Mouse (Mus musculus) embryo, embryonic 10 days (tissue): Measurements from ENCODE around the gene Mrrf.

Experiments used
- DNase-seq: peaks from one replicate; pipeline ENCODE4 v3.0.0-alpha.2; 2015; ENCODE audit warnings: low spot score

Gene Mrrf

GRCm38 (mm10) chr2:36230967-36231366 lies 94.8 kb downstream of the Mrrf start:
- DNase-seq: no peak

DNA sequence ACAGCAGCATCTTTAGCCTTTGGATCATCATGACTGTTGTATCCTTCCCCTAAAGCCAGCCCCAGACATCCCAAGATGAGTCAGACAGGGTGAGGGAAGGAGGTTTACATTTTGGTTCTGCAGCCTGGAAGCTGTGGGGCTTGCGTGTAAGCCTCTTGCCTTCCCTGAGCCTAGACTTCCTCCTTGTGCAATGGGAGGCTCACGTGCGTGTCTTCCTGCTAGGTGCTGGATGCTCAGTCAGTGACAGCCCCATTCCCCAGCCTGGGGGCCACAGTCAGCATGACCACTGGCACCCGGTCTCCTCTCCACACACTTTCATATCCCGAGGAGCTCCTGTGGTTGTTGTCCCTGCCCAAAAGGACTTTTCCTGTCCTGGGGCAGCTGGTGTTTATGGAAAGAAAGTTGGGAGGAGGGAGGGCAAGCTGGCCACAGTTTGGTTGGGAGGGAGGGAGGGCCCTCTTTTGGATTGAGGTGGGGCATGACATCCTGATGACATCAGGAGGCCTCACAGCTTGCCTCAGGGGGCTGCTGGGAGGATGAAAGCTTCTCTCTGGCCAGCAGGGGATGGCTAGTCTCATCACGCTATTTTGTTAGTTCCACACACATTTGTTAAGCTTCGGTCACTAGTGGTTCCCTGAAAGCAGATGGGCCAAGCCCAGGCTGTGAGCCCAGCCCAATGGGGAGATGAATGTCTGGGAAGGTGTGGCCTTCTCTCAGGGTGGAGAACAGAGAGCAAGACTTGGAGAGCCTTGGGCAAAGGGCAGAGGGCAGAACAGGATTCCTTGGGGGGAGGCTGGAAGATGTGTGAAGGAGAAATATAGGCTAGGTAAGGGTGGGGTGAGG lies 98.6 kb downstream of the Mrrf start:
- no peak for DNase-seq

- no peak for DNase-seq
These were observed 99.7 kb downstream of the Mrrf start for GRCm38 (mm10) chr2:36235917-36236316.

DNA sequence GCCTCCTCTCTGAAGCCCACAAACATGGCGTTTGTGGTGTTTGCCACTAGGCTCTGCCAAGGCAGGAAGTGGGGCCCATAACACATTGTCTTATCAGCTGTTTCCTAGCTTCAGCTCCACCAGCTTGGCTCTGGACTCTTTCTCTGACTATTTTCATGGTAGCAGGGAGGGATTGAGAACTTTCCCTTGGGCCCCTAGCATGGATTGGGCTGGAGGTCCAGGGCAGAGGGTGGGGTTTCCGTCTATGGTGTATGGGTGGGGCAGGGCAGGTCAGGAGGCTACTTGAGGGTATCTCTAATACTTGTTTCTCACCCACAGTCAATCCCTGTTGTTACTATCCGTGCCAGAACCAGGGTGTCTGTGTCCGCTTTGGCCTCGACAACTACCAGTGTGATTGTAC lies 100.7 kb downstream of the Mrrf start:
- DNase-seq: no peak

DNA sequence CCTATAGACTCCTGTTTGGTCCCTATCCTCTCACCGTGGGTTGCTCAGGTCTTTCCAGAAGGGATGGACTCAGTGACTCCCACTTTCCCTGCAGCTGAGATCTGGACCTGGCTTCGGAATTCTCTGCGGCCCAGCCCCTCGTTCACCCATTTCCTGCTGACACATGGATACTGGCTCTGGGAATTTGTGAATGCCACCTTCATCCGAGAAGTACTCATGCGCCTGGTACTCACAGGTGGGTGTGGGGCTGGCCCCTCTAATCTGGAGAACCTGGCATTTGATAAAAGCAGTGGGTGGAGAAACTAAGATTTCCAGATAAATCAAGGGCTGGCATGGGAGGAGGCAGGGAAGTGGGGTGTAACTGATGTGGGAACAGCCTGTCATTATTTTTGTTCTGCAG lies 101.4 kb downstream of the Mrrf start:
- DNase-seq: no peak

DNA sequence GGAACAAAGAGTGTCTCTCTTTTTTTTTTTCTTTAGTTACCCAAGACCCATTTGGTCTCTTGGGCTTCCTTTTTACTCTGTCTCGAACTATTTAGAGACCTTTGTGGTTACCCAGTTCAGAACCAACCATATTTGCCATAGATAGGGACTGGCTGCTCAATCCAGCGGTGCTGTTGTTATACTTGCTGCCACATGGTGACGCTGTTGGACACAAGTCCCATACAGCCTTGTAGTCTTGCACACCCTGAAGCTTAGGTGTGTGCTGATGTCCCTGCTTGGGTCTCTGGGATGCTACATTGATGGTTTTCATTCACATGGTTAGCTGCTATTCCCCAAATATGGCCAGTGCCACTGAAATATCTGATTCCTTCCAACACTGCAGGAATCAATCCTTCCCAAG lies 102.3 kb downstream of the Mrrf start:
- no peak for DNase-seq

DNA sequence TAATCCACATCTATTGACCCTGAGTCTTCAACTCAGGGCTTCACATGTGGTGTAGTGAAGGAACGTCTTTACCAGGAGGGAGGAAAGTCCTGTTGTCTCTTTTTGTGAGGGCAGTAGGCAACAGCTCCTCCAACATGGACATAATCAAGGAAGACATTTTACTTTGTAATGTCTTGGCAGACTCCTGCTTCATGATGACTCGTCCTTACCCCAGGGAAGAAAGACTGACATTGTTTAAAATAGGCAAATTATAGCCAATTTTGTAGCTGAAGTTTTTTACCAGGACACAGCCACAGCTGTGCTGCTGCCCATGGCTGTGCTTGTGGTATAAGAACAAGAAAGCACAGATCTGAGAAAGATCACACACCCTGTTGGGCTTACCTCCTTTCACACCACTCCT lies 102.8 kb downstream of the Mrrf start:
- DNase-seq: no peak
